Mouse (Mus musculus) activated CD4-positive, CD25-positive, alpha-beta regulatory T cell, adult 9 weeks (primary cell): Measurements from ENCODE around the gene Sh3rf1. TPM values are rescaled to one million over a fixed set of nuclear protein-coding genes. Genes with fewer than 3 reads are reported as not detected.

Experiments
- polyA plus RNA-seq: library from polyadenylated mRNA; unstranded; fragments of 100-300 nt; shearing (Covaris generic); gene quantifications from one replicate; pipeline ENCODE4 v1.2.1, GENCODE M21; 2017

The Sh3rf1 gene
- 6.9 TPM for polyA plus RNA-seq

DNA sequence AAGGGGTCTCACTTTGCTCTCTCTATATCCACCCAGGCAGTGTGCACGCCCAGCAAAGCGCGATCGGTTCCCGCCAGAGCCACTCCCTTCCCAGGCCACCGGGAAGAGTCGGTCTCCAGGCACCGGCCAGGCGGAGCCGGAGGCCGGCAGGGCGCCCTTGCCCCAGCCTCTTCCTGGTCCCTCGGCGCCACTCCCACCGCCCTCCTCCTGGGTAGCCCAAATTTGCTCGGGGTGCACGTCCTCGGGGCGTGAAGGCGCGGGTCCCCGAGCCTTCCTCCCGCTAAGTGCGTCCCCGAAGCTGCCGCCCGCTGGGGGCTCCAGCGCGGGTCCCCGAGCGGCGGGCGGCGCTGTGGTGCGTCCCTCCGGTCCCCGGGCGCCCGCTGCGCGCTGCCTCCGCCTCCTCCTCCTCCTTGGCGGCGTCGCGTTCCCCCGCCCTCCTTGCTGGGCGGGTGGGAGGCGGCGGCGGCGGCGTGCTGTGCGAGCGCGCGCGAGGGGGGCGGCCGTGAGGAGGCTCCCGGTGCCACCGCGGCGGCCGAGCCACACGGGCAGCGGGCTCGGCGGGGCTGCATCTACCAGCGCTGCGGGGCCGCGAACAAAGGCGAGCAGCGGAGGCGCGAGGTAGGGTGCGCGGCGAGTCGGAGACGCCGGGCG is at the start of gene Sh3rf1:
Sh3rf1 (plus strand) TSS at position 144 of the 651 bp plus-strand sequence.

Other genes with a start within 250 kb of the Sh3rf1 start
- 34.2 TPM for gene Clcn3, start 240.6 kb upstream of the Sh3rf1 start, polyA plus RNA-seq
- 11.8 TPM for gene Nek1, start 230.7 kb upstream of the Sh3rf1 start, polyA plus RNA-seq